Mouse (Mus musculus): ENCODE measurements at regions not wholly inside any gene's neighbourhood (a gene's known extent, or its start where the extent isn't known, plus 50 kb on each side); places are given as distances from the start of the nearest gene placed in this dataset.

DNA sequence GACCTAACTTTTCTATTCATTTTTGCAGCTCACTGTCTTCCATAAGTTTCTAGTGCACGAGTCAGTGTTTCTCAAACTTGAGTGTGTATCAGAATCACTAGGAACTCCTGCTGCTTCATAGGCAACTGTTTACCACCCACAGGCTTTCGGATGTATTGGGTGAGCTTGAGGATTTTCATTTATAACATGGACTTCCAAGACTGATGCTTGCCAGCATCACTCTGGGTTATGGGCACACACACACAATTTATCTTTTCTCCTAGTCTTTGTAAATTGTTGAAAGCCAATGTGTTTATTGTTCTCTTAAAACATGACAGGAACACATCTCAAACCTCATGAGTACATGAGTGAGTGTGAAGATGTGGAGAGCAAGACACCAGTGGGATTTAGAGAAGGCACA is 137.0 kb upstream of the Ghitm start:
- DNase-seq (ENCODE audit: low spot score) (no peak), ATAC-seq (ENCODE audit: low FRiP score, low read depth) (no peak)
- Histone ChIP-seq H3K27me3 (ENCODE audit: control insufficient read depth, insufficient read depth, low read length) (no peaks in the 10 kb centered on the region), H3K4me2 (replicated peaks; ENCODE audit: low read depth, low read length, severe bottlenecking) (no peak overlapping the region), H3K4me1 (ENCODE audit: control insufficient read depth, insufficient read depth, low read length) (peaks cover 5% of the 10 kb centered on the region; the same call in 1 of the 2 replicates), H3K27ac (replicated peaks; ENCODE audit: low read depth, low read length) (no peak overlapping the region), H3K9me3 (ENCODE audit: control insufficient read depth, low read length) (no peaks in the 10 kb centered on the region), H3K36me3 (ENCODE audit: control insufficient read depth, insufficient read depth, low read length) (no peaks in the 10 kb centered on the region), H3K9ac (ENCODE audit: low read depth, low read length, severe bottlenecking) (no peak overlapping the region), H3K4me3 (replicated peaks; ENCODE audit: low read length) (no peak overlapping the region)
- 78% methylated on average over 2 of the region's 2 CpGs for WGBS
- TF ChIP-seq POLR2A (IDR thresholded peaks at IDR 0.05; ENCODE audit: borderline replicate concordance, extremely low read depth, insufficient read depth, insufficient read length): no peak

DNA sequence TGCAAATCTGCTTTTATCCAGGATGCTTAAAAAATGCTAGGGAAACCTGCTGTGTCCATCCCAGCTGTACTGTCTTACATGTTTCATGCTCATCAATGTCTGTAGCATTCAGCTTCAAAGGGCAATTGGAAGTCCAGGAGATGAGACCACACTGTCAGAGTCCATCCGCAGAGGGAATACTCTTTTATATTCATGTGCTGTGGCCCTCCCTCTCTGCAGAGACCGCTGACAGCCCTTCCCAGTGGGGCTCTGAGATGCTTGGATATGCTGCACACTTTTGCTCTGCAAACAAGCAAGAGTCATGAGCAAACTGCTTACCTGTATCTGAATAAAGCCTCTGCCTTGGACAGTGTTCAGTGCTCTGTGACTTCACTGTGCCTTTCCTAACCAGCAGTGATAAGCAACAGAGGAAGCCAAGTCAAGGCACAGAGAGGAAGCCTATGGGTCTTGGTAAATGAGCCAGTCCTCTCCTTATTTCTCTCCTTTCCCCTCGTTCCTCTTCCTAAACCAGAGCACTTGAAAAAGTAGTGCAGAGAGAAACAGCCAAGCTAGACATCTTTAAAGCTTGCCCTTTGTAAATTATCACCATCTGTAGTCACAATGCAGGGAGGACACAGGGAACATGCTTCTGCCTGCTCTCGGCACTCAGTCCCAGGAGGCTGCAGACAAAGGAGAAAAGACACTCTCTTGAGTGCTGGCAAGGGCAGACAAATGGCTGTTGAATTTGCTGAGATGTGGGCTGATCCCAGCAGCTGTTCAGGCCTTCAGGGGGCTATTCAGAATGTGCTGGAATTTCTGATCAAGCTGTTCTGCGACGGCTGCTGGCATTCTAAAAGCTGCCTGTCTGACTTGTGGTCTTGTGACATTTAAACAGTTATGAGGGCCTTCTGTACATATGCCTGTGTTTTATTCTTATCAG is 136.2 kb upstream of the Ghitm start:
- 41% methylated on average over 6 of the region's 6 CpGs for WGBS

GRCm38 (mm10) chr14:37269920-37270319 is 134.8 kb upstream of the Ghitm start:
- no peak for ATAC-seq (ENCODE audit: low FRiP score, low read depth)
- no peak for DNase-seq (ENCODE audit: low spot score)
- no peak overlapping the region for H3K9ac ChIP-seq (ENCODE audit: low read depth, low read length, severe bottlenecking)
- no peak for TF ChIP-seq POLR2A (IDR thresholded peaks at IDR 0.05; ENCODE audit: borderline replicate concordance, extremely low read depth, insufficient read depth, insufficient read length)
- no peaks in the 10 kb centered on the region for H3K27me3 ChIP-seq (ENCODE audit: control insufficient read depth, insufficient read depth, low read length)
- H3K4me1 ChIP-seq (ENCODE audit: control insufficient read depth, insufficient read depth, low read length): peaks cover 5% of the 10 kb centered on the region; the same call in 1 of the 2 replicates
- H3K36me3 ChIP-seq (ENCODE audit: control insufficient read depth, insufficient read depth, low read length): no peaks in the 10 kb centered on the region
- no peaks in the 10 kb centered on the region for H3K9me3 ChIP-seq (ENCODE audit: control insufficient read depth, low read length)
- WGBS: 63% methylated on average over 2 of the region's 2 CpGs
- no peak overlapping the region for H3K4me2 ChIP-seq (replicated peaks; ENCODE audit: low read depth, low read length, severe bottlenecking)
- no peak overlapping the region for H3K4me3 ChIP-seq (replicated peaks; ENCODE audit: low read length)
- H3K27ac ChIP-seq (replicated peaks; ENCODE audit: low read depth, low read length): no peak overlapping the region

More for the DNA sequence above, 136.2 kb upstream of the Ghitm start:
- H3K4me3 ChIP-seq (replicated peaks; ENCODE audit: low read length): no peak overlapping the region
- H3K36me3 ChIP-seq (ENCODE audit: control insufficient read depth, insufficient read depth, low read length): no peaks in the 10 kb centered on the region
- H3K4me1 ChIP-seq (ENCODE audit: control insufficient read depth, insufficient read depth, low read length): peaks cover 5% of the 10 kb centered on the region; the same call in 1 of the 2 replicates
- H3K4me2 ChIP-seq (replicated peaks; ENCODE audit: low read depth, low read length, severe bottlenecking): no peak overlapping the region
- H3K27ac ChIP-seq (replicated peaks; ENCODE audit: low read depth, low read length): no peak overlapping the region
- no peaks in the 10 kb centered on the region for H3K9me3 ChIP-seq (ENCODE audit: control insufficient read depth, low read length)
- DNase-seq (ENCODE audit: low spot score) (peak; percentile 33), ATAC-seq (ENCODE audit: low FRiP score, low read depth) (peak; percentile 70)
- H3K27me3 ChIP-seq (ENCODE audit: control insufficient read depth, insufficient read depth, low read length): no peaks in the 10 kb centered on the region
- H3K9ac ChIP-seq (ENCODE audit: low read depth, low read length, severe bottlenecking): no peak overlapping the region
- no peak for TF ChIP-seq POLR2A (IDR thresholded peaks at IDR 0.05; ENCODE audit: borderline replicate concordance, extremely low read depth, insufficient read depth, insufficient read length)

GRCm38 (mm10) chr14:37238632-37239032 is 103.6 kb upstream of the Ghitm start:
- no peak overlapping the region for H3K4me2 ChIP-seq (replicated peaks; ENCODE audit: low read depth, low read length, severe bottlenecking)
- H3K4me1 ChIP-seq (ENCODE audit: control insufficient read depth, insufficient read depth, low read length): no peaks in the 10 kb centered on the region
- TF ChIP-seq POLR2A (IDR thresholded peaks at IDR 0.05; ENCODE audit: borderline replicate concordance, extremely low read depth, insufficient read depth, insufficient read length): no peak
- H3K9me3 ChIP-seq (ENCODE audit: control insufficient read depth, low read length): no peaks in the 10 kb centered on the region
- no peak overlapping the region for H3K27ac ChIP-seq (replicated peaks; ENCODE audit: low read depth, low read length)
- no peaks in the 10 kb centered on the region for H3K27me3 ChIP-seq (ENCODE audit: control insufficient read depth, insufficient read depth, low read length)
- ATAC-seq (ENCODE audit: low FRiP score, low read depth) (peak; percentile 34; the same call in 1 of the 2 replicates), DNase-seq (ENCODE audit: low spot score) (peak; percentile 77)
- no peak overlapping the region for H3K4me3 ChIP-seq (replicated peaks; ENCODE audit: low read length)
- 34% methylated on average over 4 of the region's 4 CpGs for WGBS
- H3K9ac ChIP-seq (ENCODE audit: low read depth, low read length, severe bottlenecking): no peak overlapping the region
- H3K36me3 ChIP-seq (ENCODE audit: control insufficient read depth, insufficient read depth, low read length): no peaks in the 10 kb centered on the region

DNA sequence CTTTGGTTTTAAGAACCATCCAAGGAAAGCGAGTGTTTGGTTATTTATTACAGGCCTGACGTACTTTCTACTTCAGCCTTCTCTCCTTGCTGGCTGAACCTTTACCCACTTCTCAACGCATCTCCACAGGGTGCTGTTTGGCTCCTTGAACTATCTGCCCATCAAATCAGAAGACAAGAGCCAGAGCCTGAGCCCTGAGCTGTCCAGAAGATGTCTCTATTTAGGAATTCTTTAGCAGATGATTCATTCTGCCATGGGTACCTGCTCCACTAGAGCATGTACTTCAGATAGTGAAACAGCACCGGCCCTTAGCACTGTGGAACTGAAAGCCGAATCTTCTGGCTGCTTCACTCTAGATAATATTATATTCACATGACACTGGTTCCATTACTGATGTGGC is 102.1 kb upstream of the Ghitm start:
- Histone ChIP-seq H3K9ac (ENCODE audit: low read depth, low read length, severe bottlenecking) (no peak overlapping the region), H3K9me3 (ENCODE audit: control insufficient read depth, low read length) (no peaks in the 10 kb centered on the region), H3K36me3 (ENCODE audit: control insufficient read depth, insufficient read depth, low read length) (no peaks in the 10 kb centered on the region), H3K27ac (replicated peaks; ENCODE audit: low read depth, low read length) (no peak overlapping the region), H3K4me3 (replicated peaks; ENCODE audit: low read length) (no peak overlapping the region), H3K4me1 (ENCODE audit: control insufficient read depth, insufficient read depth, low read length) (no peaks in the 10 kb centered on the region), H3K27me3 (ENCODE audit: control insufficient read depth, insufficient read depth, low read length) (no peaks in the 10 kb centered on the region), H3K4me2 (replicated peaks; ENCODE audit: low read depth, low read length, severe bottlenecking) (no peak overlapping the region)
- WGBS: 82% methylated on average over 5 of the region's 5 CpGs
- TF ChIP-seq POLR2A (IDR thresholded peaks at IDR 0.05; ENCODE audit: borderline replicate concordance, extremely low read depth, insufficient read depth, insufficient read length): no peak
- DNase-seq (ENCODE audit: low spot score) (no peak), ATAC-seq (ENCODE audit: low FRiP score, low read depth) (no peak)

Measured in limb, embryonic 14.5 days (tissue).